Mouse (Mus musculus) myocyte (in vitro differentiated cells): ENCODE measurements around the gene Olfr517. TPM values are rescaled to one million over a fixed set of nuclear protein-coding genes. Genes with fewer than 3 reads are reported as not detected.

ENCODE experiments used
- H3K27me3 ChIP-seq: one replicate; pipeline ENCODE4 v1.6.1; 2011; ENCODE audit not compliant: control insufficient read depth, insufficient read depth, insufficient read length
- H3K36me3 ChIP-seq: one replicate; pipeline ENCODE4 v1.6.1; 2011; ENCODE audit not compliant: control insufficient read depth, insufficient read depth
- H3K4me2 ChIP-seq: one replicate; pipeline ENCODE4 v1.6.1; 2011; ENCODE audit warnings: low read depth, control low read depth
- H3K4me3 ChIP-seq: one replicate; pipeline ENCODE4 v1.5.1; 2011; ENCODE audit warnings: mild to moderate bottlenecking, control low read depth, moderate library complexity
- H3K79me2 ChIP-seq: one replicate; pipeline ENCODE4 v1.6.1; 2011; ENCODE audit not compliant: control insufficient read depth, insufficient read depth
- H3ac ChIP-seq: one replicate; pipeline ENCODE4 v1.6.1; 2011; ENCODE audit not compliant: control insufficient read depth, insufficient read length
- CEBPB ChIP-seq: IDR thresholded peaks from 2 replicates; pipeline ENCODE4 v1.6.1; 2011; ENCODE audit warnings: mild to moderate bottlenecking, moderate library complexity; ENCODE audit not compliant: poor library complexity, insufficient read depth, severe bottlenecking
- TCF3 ChIP-seq: IDR thresholded peaks from one replicate; pipeline ENCODE4 v1.6.1; 2011; ENCODE audit warnings: low read depth, control low read depth; ENCODE audit not compliant: insufficient read length
- polyA plus RNA-seq: library from polyadenylated mRNA; unstranded; fragments of >200 nt; fragmentation: generic; extraction: Trizol; gene quantifications from one replicate; pipeline ENCODE4 v1.2.1, GENCODE M21; 2012; ENCODE audit warnings: missing spikeins

Olfr517 gene
- polyA plus RNA-seq, 1 experiment = not detected

GRCm38 (mm10) chr7:108825897-108826296, 46.3 kb downstream of the Olfr517 start, which contains the start of gene Olfr514:
Gene Olfr514, minus strand, starts transcription at chr7:108825997.
- TF ChIP-seq CEBPB (no peak), TCF3 (no peak)

More at GRCm38 (mm10) chr7:108825897-108826296, 46.3 kb downstream of the Olfr517 start, which contains the start of gene Olfr514:
- Histone ChIP-seq H3K4me3 (no peak within 1 kb of the TSS), H3K79me2 (no peaks in the 10 kb centered on the region), H3K4me2 (no peak within 1 kb of the TSS), H3K27me3 (no peaks in the 10 kb centered on the region), H3K36me3 (no peaks in the 10 kb centered on the region), H3ac (no peak within 1 kb of the TSS)

Other genes starting within 250 kb of the Olfr517 start
- gene Olfr508, start 242.4 kb downstream of the Olfr517 start, polyA plus RNA-seq = not detected
- gene Olfr509, start 220.5 kb downstream of the Olfr517 start, polyA plus RNA-seq = not detected
- gene Olfr510, start 206.0 kb downstream of the Olfr517 start, polyA plus RNA-seq = not detected
- not detected for gene Olfr512, start 159.1 kb downstream of the Olfr517 start, polyA plus RNA-seq
- not detected for gene Olfr513, start 121.4 kb downstream of the Olfr517 start, polyA plus RNA-seq
- gene Olfr514, start 46.4 kb downstream of the Olfr517 start, polyA plus RNA-seq = not detected
- not detected for gene Olfr516, start 21.9 kb downstream of the Olfr517 start, polyA plus RNA-seq
- not detected for gene Olfr518, start 12.6 kb upstream of the Olfr517 start, polyA plus RNA-seq
- not detected for gene Olfr519, start 22.0 kb upstream of the Olfr517 start, polyA plus RNA-seq
- 0.06 TPM for gene Nlrp10, start 57.8 kb upstream of the Olfr517 start, polyA plus RNA-seq
- gene Eif3f, start 62.0 kb upstream of the Olfr517 start, polyA plus RNA-seq = 268 TPM
- gene Tub, start 78.0 kb upstream of the Olfr517 start, polyA plus RNA-seq = not detected
- gene Ric3, start 211.0 kb upstream of the Olfr517 start, polyA plus RNA-seq = not detected